Mouse (Mus musculus) ovary, adult 18-20 months (tissue): ENCODE data around the gene Gm10720.
"Not testable (repeated sequence)": the region's sequence is repeated elsewhere in the genome, so short reads cannot be mapped to it uniquely, and the experiment has no call there.

Experiments used
- DNase-seq: peaks from one replicate; pipeline ENCODE4 v3.0.0; 2022; ENCODE audit warnings: low spot score, mixed read lengths

The Gm10720 gene

DNA sequence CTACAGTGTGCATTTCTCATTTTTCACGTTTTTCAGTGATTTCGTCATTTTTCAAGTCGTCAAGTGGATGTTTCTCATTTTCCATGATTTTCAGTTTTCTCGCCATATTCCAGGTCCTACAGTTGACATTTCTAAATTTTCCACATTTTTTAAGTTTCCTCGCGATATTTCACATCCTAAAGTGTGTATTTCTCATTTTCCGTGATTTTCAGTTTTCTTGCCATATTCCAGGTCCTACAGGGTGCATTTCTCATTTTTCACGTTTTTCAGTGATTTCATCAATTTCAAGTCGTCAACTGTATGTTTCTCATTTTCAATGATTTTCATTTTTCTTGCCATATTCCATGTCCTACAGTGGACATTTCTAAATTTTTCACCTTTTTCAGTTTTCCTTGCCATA, at the start of gene Gm10720:
TSS of gene Gm10720 (plus strand) at position 301 of the 400 bp plus-strand sequence.
- DNase-seq, result not testable (repeated sequence)

DNA sequence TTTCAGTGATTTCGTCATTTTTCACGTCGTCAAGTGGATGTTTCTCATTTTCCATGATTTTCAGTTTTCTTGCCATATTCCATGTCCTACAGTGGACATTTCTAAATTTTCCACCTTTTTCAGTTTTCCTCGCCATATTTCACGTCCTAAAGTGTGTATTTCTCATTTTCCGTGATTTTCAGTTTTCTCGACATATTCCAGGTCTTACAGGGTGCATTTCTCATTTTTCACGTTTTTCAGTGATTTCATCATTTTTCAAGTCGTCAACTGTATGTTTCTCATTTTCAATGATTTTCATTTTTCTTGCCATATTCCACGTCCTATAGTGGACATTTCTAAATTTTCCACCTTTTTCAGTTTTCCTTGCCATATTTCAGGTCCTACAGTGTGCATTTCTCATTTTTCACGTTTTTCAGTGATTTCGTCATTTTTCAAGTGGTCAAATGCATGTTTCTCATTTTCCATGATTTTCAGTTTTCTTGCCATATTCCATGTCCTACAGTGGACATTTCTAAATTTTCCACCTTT, 14.9 kb upstream of the Gm10720 start, which contains the start of gene Gm10722:
TSS of gene Gm10722 (plus strand) at position 478 of the 528 bp plus-strand sequence.
- DNase-seq, result peak; percentile 4

DNA sequence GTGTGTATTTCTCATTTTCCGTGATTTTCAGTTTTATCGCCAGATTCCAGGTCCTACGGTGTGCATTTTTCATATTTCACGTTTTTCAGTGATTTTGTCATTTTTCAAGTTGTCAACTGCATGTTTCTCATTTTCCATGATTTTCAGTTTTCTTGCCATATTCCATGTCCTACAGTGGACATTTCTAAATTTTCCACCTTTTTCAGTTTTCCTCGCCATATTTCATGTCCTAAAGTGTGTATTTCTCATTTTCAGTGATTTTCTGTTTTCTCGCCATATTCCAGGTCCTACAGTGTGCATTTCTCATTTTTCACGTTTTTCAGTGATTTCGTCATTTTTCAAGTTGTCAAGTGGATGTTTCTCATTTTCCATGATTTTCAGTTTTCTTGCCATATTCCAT, 14.4 kb upstream of the Gm10720 start:
- DNase-seq, result peak; percentile 2

DNA sequence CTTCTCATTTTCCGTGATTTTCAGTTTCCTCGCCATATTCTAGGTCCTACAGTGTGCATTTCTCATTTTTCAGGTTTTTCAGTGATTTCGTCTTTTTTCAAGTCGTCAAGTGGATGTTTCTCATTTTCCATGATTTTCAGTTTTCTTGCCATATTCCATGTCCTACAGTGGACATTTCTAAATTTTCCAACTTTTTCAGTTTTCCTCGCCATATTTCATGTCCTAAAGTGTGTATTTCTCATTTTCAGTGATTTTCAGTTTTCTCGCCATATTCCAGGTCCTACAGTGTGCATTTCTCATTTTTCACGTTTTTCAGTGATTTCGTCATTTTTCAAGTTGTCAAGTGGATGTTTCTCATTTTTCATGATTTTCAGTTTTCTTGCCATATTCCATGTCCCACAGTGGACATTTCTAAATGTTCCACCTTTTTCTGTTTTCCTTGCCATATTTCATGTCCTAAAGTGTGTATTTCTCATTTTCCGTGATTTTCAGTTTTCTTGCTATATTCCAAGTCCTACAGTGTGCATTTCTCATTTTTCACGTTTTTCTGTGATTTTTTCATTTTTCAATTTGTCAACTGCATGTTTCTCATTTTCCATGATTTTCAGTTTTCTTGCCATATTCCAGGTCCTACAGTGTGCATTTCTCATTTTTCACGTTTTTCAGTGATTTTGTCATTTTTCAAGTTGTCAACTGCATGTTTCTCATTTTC, 13.3 kb upstream of the Gm10720 start:
- peak; percentile 90 for DNase-seq

DNA sequence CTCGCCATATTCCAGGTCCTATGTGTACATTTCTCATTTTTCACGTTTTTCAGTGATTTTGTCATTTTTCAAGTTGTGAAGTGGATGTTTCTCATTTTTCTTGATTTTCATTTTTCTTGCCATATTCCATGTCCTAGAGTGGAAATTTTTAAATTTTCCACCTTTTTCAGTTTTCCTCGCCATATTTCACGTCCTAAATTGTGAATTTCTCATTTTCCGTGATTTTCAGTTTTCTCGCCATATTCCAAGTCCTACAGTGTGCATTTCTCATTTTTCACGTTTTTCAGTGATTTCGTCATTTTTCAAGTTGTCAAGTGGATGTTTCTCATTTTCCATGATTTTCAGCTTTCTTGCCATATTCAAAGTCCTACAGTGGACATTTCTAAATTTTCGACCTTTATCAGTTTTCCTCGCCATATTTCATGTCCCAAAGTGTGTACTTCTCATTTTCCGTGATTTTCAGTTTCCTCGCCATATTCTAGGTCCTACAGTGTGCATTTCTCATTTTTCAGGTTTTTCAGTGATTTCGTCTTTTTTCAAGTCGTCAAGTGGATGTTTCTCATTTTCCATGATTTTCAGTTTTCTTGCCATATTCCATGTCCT, 12.6 kb upstream of the Gm10720 start, which contains the start of gene Gm11168:
TSS of gene Gm11168 (plus strand) at position 553 of the 603 bp plus-strand sequence.
- DNase-seq, result not testable (repeated sequence)

DNA sequence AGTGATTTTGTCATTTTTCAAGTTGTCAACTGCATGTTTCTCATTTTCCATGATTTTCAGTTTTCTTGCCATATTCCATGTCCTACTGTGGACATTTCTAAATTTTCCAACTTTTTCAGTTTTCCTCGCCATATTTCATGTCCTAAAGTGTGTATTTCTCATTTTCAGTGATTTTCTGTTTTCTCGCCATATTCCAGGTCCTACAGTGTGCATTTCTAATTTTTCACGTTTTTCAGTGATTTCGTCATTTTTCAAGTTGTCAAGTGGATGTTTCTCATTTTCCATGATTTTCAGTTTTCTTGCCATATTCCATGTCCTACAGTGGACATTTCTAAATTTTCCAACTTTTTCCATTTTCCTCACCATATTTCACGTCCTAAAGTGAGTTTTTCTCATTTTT, 9.3 kb upstream of the Gm10720 start:
- not testable (repeated sequence) for DNase-seq

DNA sequence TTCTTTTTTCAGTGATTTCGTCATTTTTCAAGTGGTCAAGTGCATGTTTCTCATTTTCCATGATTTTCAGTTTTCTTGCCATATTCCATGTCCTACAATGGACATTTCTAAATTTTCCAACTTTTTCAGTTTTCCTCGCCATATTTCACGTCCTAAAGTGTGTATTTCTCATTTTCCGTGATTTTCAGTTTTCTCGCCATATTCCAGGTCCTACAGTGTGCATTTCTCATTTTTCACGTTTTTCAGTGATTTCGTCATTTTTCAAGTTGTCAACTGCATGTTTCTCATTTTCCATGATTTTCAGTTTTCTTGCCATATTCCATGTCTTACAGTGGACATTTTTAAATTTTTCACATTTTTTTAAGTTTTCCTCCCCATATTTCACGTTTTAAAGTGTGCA, 8.8 kb upstream of the Gm10720 start:
- peak; percentile 86 for DNase-seq

DNA sequence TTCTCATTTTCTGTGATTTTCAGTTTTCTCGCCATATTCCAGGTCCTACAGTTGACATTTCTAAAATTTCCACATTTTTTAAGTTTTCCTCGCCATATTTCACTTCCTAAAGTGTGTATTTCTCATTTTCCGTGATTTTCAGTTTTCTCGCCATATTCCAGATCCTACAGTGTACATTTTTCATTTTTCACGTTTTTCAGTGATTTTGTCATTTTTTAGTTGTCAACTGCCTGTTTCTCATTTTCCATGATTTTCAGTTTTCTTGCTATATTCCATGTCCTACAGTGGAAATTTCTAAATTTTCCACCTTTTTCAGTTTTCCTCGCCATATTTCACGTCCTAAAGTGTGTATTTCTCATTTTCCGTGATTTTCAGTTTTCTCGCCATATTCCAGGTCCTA, 8.2 kb upstream of the Gm10720 start:
- not testable (repeated sequence) for DNase-seq

DNA sequence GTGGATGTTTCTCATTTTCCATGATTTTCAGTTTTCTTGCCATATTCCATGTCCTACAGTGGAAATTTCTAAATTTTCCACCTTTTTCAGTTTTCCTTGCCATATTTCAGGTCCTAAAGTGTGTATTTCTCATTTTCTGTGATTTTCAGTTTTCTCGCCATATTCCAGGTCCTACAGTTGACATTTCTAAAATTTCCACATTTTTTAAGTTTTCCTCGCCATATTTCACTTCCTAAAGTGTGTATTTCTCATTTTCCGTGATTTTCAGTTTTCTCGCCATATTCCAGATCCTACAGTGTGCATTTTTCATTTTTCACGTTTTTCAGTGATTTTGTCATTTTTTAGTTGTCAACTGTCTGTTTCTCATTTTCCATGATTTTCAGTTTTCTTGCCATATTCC, 6.1 kb upstream of the Gm10720 start:
- not testable (repeated sequence) for DNase-seq

DNA sequence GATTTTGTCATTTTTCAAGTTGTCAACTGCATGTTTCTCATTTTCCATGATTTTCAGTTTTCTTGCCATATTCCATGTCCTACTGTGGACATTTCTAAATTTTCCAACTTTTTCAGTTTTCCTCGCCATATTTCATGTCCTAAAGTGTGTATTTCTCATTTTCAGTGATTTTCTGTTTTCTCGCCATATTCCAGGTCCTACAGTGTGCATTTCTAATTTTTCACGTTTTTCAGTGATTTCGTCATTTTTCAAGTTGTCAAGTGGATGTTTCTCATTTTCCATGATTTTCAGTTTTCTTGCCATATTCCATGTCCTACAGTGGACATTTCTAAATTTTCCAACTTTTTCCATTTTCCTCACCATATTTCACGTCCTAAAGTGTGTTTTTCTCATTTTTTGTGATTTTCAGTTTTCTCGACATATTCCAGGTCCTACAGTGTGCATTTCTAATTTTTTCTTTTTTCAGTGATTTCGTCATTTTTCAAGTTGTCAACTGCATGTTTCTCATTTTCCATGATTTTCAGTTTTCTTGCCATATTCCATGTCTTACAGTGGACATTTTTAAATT, 3.3 kb upstream of the Gm10720 start:
- not testable (repeated sequence) for DNase-seq

DNA sequence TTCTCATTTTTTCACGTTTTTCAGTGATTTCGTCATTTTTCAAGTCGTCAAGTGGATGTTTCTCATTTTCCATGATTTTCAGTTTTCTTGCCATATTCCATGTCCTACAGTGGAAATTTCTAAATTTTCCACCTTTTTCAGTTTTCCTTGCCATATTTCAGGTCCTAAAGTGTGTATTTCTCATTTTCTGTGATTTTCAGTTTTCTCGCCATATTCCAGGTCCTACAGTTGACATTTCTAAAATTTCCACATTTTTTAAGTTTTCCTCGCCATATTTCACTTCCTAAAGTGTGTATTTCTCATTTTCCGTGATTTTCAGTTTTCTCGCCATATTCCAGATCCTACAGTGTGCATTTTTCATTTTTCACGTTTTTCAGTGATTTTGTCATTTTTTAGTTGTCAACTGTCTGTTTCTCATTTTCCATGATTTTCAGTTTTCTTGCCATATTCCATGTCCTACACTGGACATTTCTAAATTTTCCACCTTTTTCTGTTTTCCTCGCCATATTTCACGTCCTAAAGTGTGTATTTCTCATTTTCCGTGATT, 2.6 kb upstream of the Gm10720 start, which contains the start of gene Gm10721:
TSS of gene Gm10721 (plus strand) at position 408 of the 547 bp plus-strand sequence.
- DNase-seq, result not testable (repeated sequence)

DNA sequence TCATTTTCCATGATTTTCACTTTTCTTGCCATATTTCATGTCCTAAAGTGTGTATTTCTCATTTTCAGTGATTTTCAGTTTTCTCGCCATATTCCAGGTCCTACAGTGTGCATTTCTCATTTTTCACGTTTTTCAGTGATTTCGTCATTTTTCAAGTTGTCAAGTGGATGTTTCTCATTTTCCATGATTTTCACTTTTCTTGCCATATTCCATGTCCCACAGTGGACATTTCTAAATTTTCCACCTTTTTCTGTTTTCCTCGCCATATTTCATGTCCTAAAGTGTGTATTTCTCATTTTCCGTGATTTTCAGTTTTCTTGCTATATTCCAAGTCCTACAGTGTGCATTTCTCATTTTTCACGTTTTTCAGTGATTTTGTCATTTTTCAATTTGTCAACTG, 442 bp downstream of the Gm10720 start:
- not testable (repeated sequence) for DNase-seq

DNA sequence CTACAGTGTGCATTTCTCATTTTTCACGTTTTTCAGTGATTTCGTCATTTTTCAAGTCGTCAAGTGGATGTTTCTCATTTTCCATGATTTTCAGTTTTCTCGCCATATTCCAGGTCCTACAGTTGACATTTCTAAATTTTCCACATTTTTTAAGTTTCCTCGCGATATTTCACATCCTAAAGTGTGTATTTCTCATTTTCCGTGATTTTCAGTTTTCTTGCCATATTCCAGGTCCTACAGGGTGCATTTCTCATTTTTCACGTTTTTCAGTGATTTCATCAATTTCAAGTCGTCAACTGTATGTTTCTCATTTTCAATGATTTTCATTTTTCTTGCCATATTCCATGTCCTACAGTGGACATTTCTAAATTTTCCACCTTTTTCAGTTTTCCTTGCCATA, 1.7 kb downstream of the Gm10720 start, which contains the start of gene Gm10719:
TSS of gene Gm10719 (plus strand) at position 301 of the 400 bp plus-strand sequence.
- not testable (repeated sequence) for DNase-seq

DNA sequence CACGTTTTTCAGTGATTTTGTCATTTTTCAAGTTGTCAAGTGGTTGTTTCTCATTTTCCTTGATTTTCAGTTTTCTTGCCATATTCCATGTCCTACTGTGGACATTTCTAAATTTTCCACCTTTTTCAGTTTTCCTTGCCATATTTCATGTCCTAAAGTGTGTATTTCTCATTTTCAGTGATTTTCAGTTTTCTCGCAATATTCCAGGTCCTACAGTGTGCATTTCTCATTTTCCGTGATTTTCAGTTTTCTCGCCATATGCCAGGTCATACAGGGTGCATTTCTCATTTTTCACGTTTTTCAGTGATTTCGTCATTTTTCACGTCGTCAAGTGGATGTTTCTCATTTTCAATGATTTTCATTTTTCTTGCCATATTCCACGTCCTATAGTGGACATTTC, 3.5 kb downstream of the Gm10720 start:
- not testable (repeated sequence) for DNase-seq

DNA sequence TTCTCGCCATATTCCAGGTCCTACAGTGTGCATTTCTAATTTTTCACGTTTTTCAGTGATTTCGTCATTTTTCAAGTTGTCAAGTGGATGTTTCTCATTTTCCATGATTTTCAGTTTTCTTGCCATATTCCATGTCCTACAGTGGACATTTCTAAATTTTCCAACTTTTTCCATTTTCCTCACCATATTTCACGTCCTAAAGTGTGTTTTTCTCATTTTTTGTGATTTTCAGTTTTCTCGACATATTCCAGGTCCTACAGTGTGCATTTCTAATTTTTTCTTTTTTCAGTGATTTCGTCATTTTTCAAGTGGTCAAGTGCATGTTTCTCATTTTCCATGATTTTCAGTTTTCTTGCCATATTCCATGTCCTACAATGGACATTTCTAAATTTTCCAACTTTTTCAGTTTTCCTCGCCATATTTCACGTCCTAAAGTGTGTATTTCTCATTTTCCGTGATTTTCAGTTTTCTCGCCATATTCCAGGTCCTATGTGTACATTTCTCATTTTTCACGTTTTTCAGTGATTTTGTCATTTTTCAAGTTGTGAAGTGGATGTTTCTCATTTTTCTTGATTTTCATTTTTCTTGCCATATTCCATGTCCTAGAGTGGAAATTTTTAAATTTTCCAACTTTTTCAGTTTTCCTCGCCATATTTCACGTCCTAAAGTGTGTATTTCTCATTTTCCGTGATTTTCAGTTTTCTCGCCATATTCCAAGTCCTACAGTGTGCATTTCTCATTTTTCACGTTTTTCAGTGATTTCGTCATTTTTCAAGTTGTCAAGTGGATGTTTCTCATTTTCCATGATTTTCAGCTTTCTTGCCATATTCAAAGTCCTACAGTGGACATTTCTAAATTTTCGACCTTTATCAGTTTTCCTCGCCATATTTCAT, 4.6 kb downstream of the Gm10720 start:
- peak; percentile 41 for DNase-seq

DNA sequence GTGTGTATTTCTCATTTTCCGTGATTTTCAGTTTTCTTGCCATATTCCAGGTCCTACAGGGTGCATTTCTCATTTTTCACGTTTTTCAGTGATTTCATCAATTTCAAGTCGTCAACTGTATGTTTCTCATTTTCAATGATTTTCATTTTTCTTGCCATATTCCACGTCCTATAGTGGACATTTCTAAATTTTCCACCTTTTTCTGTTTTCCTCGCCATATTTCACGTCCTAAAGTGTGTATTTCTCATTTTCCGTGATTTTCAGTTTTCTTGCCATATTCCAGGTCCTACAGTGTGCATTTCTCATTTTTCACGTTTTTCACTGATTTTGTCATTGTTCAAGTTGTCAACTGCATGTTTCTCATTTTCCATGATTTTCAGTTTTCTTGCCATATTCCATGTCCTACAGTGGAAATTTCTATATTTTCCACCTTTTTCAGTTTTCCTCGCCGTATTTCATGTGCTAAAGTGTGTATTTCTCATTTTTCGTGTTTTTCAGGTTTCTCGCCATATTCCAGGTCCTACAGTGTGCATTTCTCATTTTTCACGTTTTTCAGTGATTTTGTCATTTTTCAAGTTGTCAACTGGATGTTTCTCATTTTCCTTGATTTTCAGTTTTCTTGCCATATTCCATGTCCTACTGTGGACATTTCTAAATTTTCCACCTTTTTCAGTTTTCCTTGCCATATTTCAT, 7.0 kb downstream of the Gm10720 start:
- peak; percentile 62 for DNase-seq

DNA sequence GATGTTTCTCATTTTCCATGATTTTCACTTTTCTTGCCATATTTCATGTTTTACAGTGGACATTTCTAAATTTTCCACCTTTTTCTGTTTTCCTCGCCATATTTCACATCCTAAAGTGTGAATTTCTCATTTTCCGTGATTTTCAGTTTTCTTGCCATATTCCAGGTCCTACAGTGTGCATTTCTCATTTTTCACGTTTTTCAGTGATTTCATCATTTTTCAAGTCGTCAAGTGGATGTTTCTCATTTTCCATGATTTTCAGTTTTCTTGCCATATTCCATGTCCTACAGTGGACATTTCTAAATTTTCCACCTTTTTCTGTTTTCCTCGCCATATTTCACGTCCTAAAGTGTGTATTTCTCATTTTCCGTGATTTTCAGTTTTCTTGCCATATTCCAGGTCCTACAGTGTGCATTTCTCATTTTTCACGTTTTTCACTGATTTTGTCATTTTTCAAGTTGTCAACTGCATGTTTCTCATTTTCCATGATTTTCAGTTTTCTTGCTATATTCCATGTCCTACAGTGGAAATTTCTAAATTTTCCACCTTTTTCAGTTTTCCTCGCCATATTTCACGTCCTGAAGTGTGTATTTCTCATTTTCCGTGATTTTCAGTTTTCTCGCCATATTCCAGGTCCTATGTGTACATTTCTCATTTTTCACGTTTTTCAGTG, 8.0 kb downstream of the Gm10720 start, which contains the start of gene Gm10718:
TSS of gene Gm10718 (plus strand) at position 236 of the 673 bp plus-strand sequence.
- peak; percentile 2 for DNase-seq

DNA sequence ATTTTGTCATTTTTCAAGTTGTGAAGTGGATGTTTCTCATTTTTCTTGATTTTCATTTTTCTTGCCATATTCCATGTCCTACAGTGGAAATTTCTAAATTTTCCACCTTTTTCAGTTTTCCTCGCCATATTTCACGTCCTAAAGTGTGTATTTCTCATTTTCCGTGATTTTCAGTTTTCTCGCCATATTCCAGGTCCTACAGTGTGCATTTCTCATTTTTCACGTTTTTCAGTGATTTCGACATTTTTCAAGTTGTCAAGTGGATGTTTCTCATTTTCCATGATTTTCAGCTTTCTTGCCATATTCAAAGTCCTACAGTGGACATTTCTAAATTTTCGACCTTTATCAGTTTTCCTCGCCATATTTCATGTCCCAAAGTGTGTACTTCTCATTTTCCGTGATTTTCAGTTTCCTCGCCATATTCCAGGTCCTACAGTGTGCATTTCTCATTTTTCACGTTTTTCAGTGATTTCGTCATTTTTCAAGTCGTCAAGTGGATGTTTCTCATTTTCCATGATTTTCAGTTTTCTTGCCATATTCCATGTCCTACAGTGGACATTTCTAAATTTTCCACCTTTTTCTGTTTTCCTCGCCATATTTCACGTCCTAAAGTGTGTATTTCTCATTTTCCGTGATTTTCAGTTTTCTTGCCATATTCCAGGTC, 8.7 kb downstream of the Gm10720 start:
- DNase-seq, result peak; percentile 83

DNA sequence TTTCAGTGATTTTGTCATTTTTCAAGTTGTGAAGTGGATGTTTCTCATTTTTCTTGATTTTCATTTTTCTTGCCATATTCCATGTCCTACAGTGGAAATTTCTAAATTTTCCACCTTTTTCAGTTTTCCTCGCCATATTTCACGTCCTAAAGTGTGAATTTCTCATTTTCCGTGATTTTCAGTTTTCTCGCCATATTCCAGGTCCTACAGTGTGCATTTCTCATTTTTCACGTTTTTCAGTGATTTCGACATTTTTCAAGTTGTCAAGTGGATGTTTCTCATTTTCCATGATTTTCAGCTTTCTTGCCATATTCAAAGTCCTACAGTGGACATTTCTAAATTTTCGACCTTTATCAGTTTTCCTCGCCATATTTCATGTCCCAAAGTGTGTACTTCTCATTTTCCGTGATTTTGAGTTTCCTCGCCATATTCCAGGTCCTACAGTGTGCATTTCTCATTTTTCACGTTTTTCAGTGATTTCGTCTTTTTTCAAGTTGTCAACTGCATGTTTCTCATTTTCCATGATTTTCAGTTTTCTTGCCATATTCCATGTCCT, 9.5 kb downstream of the Gm10720 start, which contains the start of gene Gm10717:
TSS of gene Gm10717 (plus strand) at position 506 of the 556 bp plus-strand sequence.
- DNase-seq, result peak; percentile 50
